Mouse (Mus musculus): ENCODE measurements around the gene Olfr1255. TPM values are rescaled to one million over a fixed set of nuclear protein-coding genes. Genes with fewer than 3 reads are reported as not detected.

The Olfr1255 gene
- polyA plus RNA-seq (2015; fragmentation: Nextera tagmentation; extraction: Ambion mirVana) = not detected in 2 replicates

GRCm38 (mm10) chr2:89811751-89812150, at the start of gene Olfr1255:
Gene Olfr1255 (plus strand): TSS chr2:89812051.
- Histone ChIP-seq H3K4me2 (ENCODE audit: low read depth, low read length) (no peak within 1 kb of the TSS), H3K9me3 (replicated peaks; ENCODE audit: control insufficient read depth, low read length) (no peaks in the 10 kb centered on the region), H3K36me3 (ENCODE audit: control insufficient read depth, insufficient read depth, low read length) (no peaks in the 10 kb centered on the region), H3K9ac (ENCODE audit: low read length) (no peak within 1 kb of the TSS), H3K4me3 (replicated peaks; ENCODE audit: low read length) (no peak within 1 kb of the TSS), H3K27ac (ENCODE audit: low read length) (no peak within 1 kb of the TSS), H3K4me1 (ENCODE audit: control insufficient read depth, insufficient read depth, low read length) (no peaks in the 10 kb centered on the region), H3K27me3 (ENCODE audit: control insufficient read depth, insufficient read depth, low read length) (no peaks in the 10 kb centered on the region)
- no peak for ATAC-seq (ENCODE audit: insufficient read depth, low FRiP score)
- 70% methylated on average over 3 of the region's 3 CpGs for whole genome bisulfite sequencing

GRCm38 (mm10) chr2:89793519-89793918, 18.3 kb upstream of the Olfr1255 start, which contains the start of gene Olfr1254:
Gene Olfr1254 (minus strand): TSS chr2:89793619.
- H3K4me2 ChIP-seq (ENCODE audit: low read depth, low read length) = no peak within 1 kb of the TSS
- H3K9ac ChIP-seq (ENCODE audit: low read length) = no peak within 1 kb of the TSS
- no peak within 1 kb of the TSS for H3K27ac ChIP-seq (ENCODE audit: low read length)
- no peaks in the 10 kb centered on the region for H3K9me3 ChIP-seq (replicated peaks; ENCODE audit: control insufficient read depth, low read length)
- no peaks in the 10 kb centered on the region for H3K36me3 ChIP-seq (ENCODE audit: control insufficient read depth, insufficient read depth, low read length)
- H3K4me1 ChIP-seq (ENCODE audit: control insufficient read depth, insufficient read depth, low read length) = no peaks in the 10 kb centered on the region
- ATAC-seq (ENCODE audit: insufficient read depth, low FRiP score) = no peak
- no peaks in the 10 kb centered on the region for H3K27me3 ChIP-seq (ENCODE audit: control insufficient read depth, insufficient read depth, low read length)
- no peak within 1 kb of the TSS for H3K4me3 ChIP-seq (replicated peaks; ENCODE audit: low read length)

GRCm38 (mm10) chr2:89799583-89799982, 12.3 kb upstream of the Olfr1255 start:
- no peak overlapping the region for H3K27ac ChIP-seq (ENCODE audit: low read length)
- no peaks in the 10 kb centered on the region for H3K36me3 ChIP-seq (ENCODE audit: control insufficient read depth, insufficient read depth, low read length)
- no peak for ATAC-seq (ENCODE audit: insufficient read depth, low FRiP score)
- no peaks in the 10 kb centered on the region for H3K27me3 ChIP-seq (ENCODE audit: control insufficient read depth, insufficient read depth, low read length)
- 88% methylated on average over 3 of the region's 3 CpGs for whole genome bisulfite sequencing
- H3K9ac ChIP-seq (ENCODE audit: low read length) = no peak overlapping the region
- H3K4me1 ChIP-seq (ENCODE audit: control insufficient read depth, insufficient read depth, low read length) = no peaks in the 10 kb centered on the region
- no peaks in the 10 kb centered on the region for H3K9me3 ChIP-seq (replicated peaks; ENCODE audit: control insufficient read depth, low read length)
- H3K4me2 ChIP-seq (ENCODE audit: low read depth, low read length) = no peak overlapping the region
- H3K4me3 ChIP-seq (replicated peaks; ENCODE audit: low read length) = no peak overlapping the region

- Histone ChIP-seq H3K4me3 (replicated peaks; ENCODE audit: low read length) (no peak overlapping the region), H3K4me1 (ENCODE audit: control insufficient read depth, insufficient read depth, low read length) (no peaks in the 10 kb centered on the region), H3K27me3 (ENCODE audit: control insufficient read depth, insufficient read depth, low read length) (no peaks in the 10 kb centered on the region), H3K27ac (ENCODE audit: low read length) (no peak overlapping the region), H3K36me3 (ENCODE audit: control insufficient read depth, insufficient read depth, low read length) (no peaks in the 10 kb centered on the region), H3K9ac (ENCODE audit: low read length) (no peak overlapping the region), H3K4me2 (ENCODE audit: low read depth, low read length) (no peak overlapping the region), H3K9me3 (replicated peaks; ENCODE audit: control insufficient read depth, low read length) (no peaks in the 10 kb centered on the region)
- 78% methylated on average over 2 of the region's 2 CpGs for WGBS
- ATAC-seq (ENCODE audit: insufficient read depth, low FRiP score) = no peak
Observed at GRCm38 (mm10) chr2:89810751-89811150, 1.1 kb upstream of the Olfr1255 start.

- Histone ChIP-seq H3K27me3 (ENCODE audit: control insufficient read depth, insufficient read depth, low read length) (no peaks in the 10 kb centered on the region), H3K27ac (ENCODE audit: low read length) (no peak overlapping the region), H3K9me3 (replicated peaks; ENCODE audit: control insufficient read depth, low read length) (no peaks in the 10 kb centered on the region), H3K4me1 (ENCODE audit: control insufficient read depth, insufficient read depth, low read length) (no peaks in the 10 kb centered on the region), H3K36me3 (ENCODE audit: control insufficient read depth, insufficient read depth, low read length) (no peaks in the 10 kb centered on the region), H3K9ac (ENCODE audit: low read length) (no peak overlapping the region), H3K4me3 (replicated peaks; ENCODE audit: low read length) (no peak overlapping the region), H3K4me2 (ENCODE audit: low read depth, low read length) (no peak overlapping the region)
- no peak for ATAC-seq (ENCODE audit: insufficient read depth, low FRiP score)
- 81% methylated on average over 1 of the region's 1 CpGs for WGBS
Observed at GRCm38 (mm10) chr2:89820216-89820615, 8.4 kb downstream of the Olfr1255 start.

- no peaks in the 10 kb centered on the region for H3K4me1 ChIP-seq (ENCODE audit: control insufficient read depth, insufficient read depth, low read length)
- H3K9ac ChIP-seq (ENCODE audit: low read length) = no peak within 1 kb of the TSS
- no peak within 1 kb of the TSS for H3K27ac ChIP-seq (ENCODE audit: low read length)
- H3K27me3 ChIP-seq (ENCODE audit: control insufficient read depth, insufficient read depth, low read length) = no peaks in the 10 kb centered on the region
- H3K4me2 ChIP-seq (ENCODE audit: low read depth, low read length) = no peak within 1 kb of the TSS
- 52% methylated on average over 2 of the region's 2 CpGs for WGBS
- no peak within 1 kb of the TSS for H3K4me3 ChIP-seq (replicated peaks; ENCODE audit: low read length)
- ATAC-seq (ENCODE audit: insufficient read depth, low FRiP score) = no peak
- H3K9me3 ChIP-seq (replicated peaks; ENCODE audit: control insufficient read depth, low read length) = no peaks in the 10 kb centered on the region
- no peaks in the 10 kb centered on the region for H3K36me3 ChIP-seq (ENCODE audit: control insufficient read depth, insufficient read depth, low read length)
Observed at GRCm38 (mm10) chr2:89841455-89841854, 29.6 kb downstream of the Olfr1255 start, which contains the start of gene Olfr1256. Gene Olfr1256 (minus strand): TSS chr2:89841555.

- H3K36me3 ChIP-seq (ENCODE audit: control insufficient read depth, insufficient read depth, low read length) = no peaks in the 10 kb centered on the region
- H3K27ac ChIP-seq (ENCODE audit: low read length) = no peak within 1 kb of the TSS
- H3K9ac ChIP-seq (ENCODE audit: low read length) = no peak within 1 kb of the TSS
- H3K27me3 ChIP-seq (ENCODE audit: control insufficient read depth, insufficient read depth, low read length) = no peaks in the 10 kb centered on the region
- H3K9me3 ChIP-seq (replicated peaks; ENCODE audit: control insufficient read depth, low read length) = no peaks in the 10 kb centered on the region
- no peak within 1 kb of the TSS for H3K4me3 ChIP-seq (replicated peaks; ENCODE audit: low read length)
- whole genome bisulfite sequencing = 70% methylated on average over 5 of the region's 5 CpGs
- ATAC-seq (ENCODE audit: insufficient read depth, low FRiP score) = no peak
- H3K4me1 ChIP-seq (ENCODE audit: control insufficient read depth, insufficient read depth, low read length) = no peaks in the 10 kb centered on the region
- no peak within 1 kb of the TSS for H3K4me2 ChIP-seq (ENCODE audit: low read depth, low read length)
Observed at GRCm38 (mm10) chr2:89848105-89848504, 36.3 kb downstream of the Olfr1255 start, which contains the start of gene Olfr48. Gene Olfr48 (minus strand): TSS chr2:89848205.

GRCm38 (mm10) chr2:89849230-89849629, 37.4 kb downstream of the Olfr1255 start:
- no peak overlapping the region for H3K4me2 ChIP-seq (ENCODE audit: low read depth, low read length)
- peak; percentile 53; the same call in 1 of the 2 replicates for ATAC-seq (ENCODE audit: insufficient read depth, low FRiP score)
- H3K27ac ChIP-seq (ENCODE audit: low read length) = no peak overlapping the region
- H3K9me3 ChIP-seq (replicated peaks; ENCODE audit: control insufficient read depth, low read length) = no peaks in the 10 kb centered on the region
- H3K4me1 ChIP-seq (ENCODE audit: control insufficient read depth, insufficient read depth, low read length) = no peaks in the 10 kb centered on the region
- no peak overlapping the region for H3K9ac ChIP-seq (ENCODE audit: low read length)
- WGBS = 79% methylated on average over 1 of the region's 1 CpGs
- H3K27me3 ChIP-seq (ENCODE audit: control insufficient read depth, insufficient read depth, low read length) = no peaks in the 10 kb centered on the region
- no peak overlapping the region for H3K4me3 ChIP-seq (replicated peaks; ENCODE audit: low read length)
- no peaks in the 10 kb centered on the region for H3K36me3 ChIP-seq (ENCODE audit: control insufficient read depth, insufficient read depth, low read length)

All from stomach, embryonic 16.5 days (tissue).